Mouse (Mus musculus) heart, embryonic 15.5 days (tissue): ENCODE measurements around the gene Gmppb. TPM values are rescaled to one million over a fixed set of nuclear protein-coding genes. Genes with fewer than 3 reads are reported as not detected.

Experiments used
- ATAC-seq: fragments of 200-750 bp; cut with Nextera tagmentation; replicated peaks from 2 replicates; pipeline ENCODE4 v1.8.0; 2017; ENCODE audit warnings: low read depth, moderate TSS enrichment; ENCODE audit not compliant: insufficient number of reproducible peaks, insufficient read depth, low FRiP score
- H3K27ac ChIP-seq: fragments of 300-500 bp; sonication (generic); 2 replicates; pipeline ENCODE4 v1.5.1; 2015; ENCODE audit warnings: mild to moderate bottlenecking, inconsistent platforms
- H3K27me3 ChIP-seq: fragments of 300-500 bp; sonication (generic); 2 replicates; pipeline ENCODE4 v1.6.1; 2015; ENCODE audit warnings: inconsistent platforms
- H3K36me3 ChIP-seq: fragments of 300-500 bp; sonication (generic); 2 replicates; pipeline ENCODE4 v1.6.1; 2015; ENCODE audit warnings: mild to moderate bottlenecking, inconsistent platforms
- H3K4me1 ChIP-seq: fragments of 300-500 bp; sonication (generic); replicated peaks from 2 replicates; pipeline ENCODE4 v1.6.1; 2015; ENCODE audit warnings: inconsistent platforms
- H3K4me2 ChIP-seq: fragments of 300-500 bp; sonication (generic); 2 replicates; pipeline ENCODE4 v1.6.1; 2015; ENCODE audit warnings: inconsistent platforms, mild to moderate bottlenecking, moderate library complexity
- H3K4me3 ChIP-seq: fragments of 300-500 bp; sonication (generic); 2 replicates; pipeline ENCODE4 v1.5.1; 2015; ENCODE audit warnings: mild to moderate bottlenecking, inconsistent platforms
- H3K9ac ChIP-seq: fragments of 300-500 bp; sonication (generic); 2 replicates; pipeline ENCODE4 v1.6.1; 2015; ENCODE audit warnings: mild to moderate bottlenecking, inconsistent platforms
- H3K9me3 ChIP-seq: fragments of 300-500 bp; sonication (generic); replicated peaks from 2 replicates; pipeline ENCODE4 v1.6.1; 2016; ENCODE audit warnings: inconsistent platforms
- WGBS: fragments of 180-500 bp; shearing (Covaris S2); methylation state at CpG from one replicate; pipeline ENCODE4 v1.1.7; 2015; ENCODE audit warnings: mixed read lengths; 5-methylcytosine and 5-hydroxymethylcytosine counted together
- polyA plus RNA-seq: library from polyadenylated mRNA; unstranded; fragments of >200 nt; fragmentation: Nextera tagmentation; extraction: Ambion mirVana; gene quantifications from 2 replicates; pipeline ENCODE4 v1.2.1, GENCODE M21; 2015

The Gmppb gene
- polyA plus RNA-seq, 1 experiment from 2014 or later, result 18.3 TPM

- Histone ChIP-seq H3K36me3 (peaks cover 39% of the 10 kb centered on the region), H3K4me1 (peaks cover 3% of the 10 kb centered on the region), H3K4me3 (no peak overlapping the region), H3K4me2 (no peak overlapping the region), H3K27ac (no peak overlapping the region), H3K9ac (no peak overlapping the region), H3K9me3 (no peaks in the 10 kb centered on the region), H3K27me3 (no peaks in the 10 kb centered on the region)
- 83% methylated on average over 12 of the region's 12 CpGs for WGBS
- no peak for ATAC-seq
These were observed 14.3 kb downstream of the Gmppb start for GRCm38 (mm10) chr9:108063361-108063760.

DNA sequence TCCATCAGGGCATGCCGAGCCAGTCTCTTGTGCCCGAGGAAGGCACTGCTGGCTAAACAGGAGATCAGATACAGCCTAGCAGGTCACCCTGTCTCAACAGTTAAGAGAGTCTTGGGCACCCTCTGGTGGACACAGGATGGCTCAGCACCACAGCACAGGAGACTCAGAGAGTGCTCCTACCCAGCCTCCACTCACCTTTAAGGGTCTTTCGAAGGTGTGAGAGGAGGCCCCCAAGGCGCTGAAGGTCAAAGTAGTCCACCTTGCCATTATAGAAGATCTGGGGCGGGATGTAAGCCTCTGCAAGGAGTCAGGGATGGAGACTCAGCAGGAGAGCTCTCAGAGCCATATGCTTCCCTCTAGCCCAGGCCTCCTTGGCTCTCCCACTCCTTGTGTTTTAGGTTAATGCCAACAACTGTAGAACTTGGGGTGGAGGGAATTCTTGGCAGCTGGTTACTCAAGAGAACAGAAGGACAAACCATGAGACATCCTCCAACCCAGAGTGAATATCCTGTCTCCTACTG is 16.5 kb downstream of the Gmppb start:
- Histone ChIP-seq H3K4me2 (no peak overlapping the region), H3K4me1 (peaks cover 3% of the 10 kb centered on the region), H3K27ac (no peak overlapping the region), H3K4me3 (no peak overlapping the region), H3K9me3 (no peaks in the 10 kb centered on the region), H3K36me3 (peaks cover 44% of the 10 kb centered on the region; the same call in 1 of the 2 replicates), H3K27me3 (no peaks in the 10 kb centered on the region), H3K9ac (no peak overlapping the region)
- no peak for ATAC-seq
- WGBS, result 27% methylated on average over 5 of the region's 5 CpGs

DNA sequence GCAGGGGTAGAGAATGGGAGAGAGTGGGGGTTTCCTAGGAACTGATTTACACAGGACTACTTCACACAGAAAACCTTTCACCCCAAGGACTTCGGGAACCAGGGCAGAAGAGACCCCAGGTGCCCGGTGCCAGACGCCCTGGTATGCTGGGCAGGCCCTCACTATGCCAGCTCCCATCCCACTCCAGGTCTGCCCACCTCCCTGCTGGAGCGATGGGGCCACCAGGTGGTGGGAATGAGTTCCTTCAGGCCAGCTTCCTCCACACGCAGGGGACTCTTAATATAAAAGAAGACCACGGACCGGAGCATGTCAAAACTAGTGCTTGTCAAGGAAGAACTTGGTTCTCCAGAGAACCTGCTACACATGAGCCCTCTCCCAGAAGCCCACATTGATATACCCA is 18.2 kb downstream of the Gmppb start:
- Histone ChIP-seq H3K27me3 (no peaks in the 10 kb centered on the region), H3K4me3 (no peak overlapping the region), H3K36me3 (peaks cover 41% of the 10 kb centered on the region; the same call in 1 of the 2 replicates), H3K27ac (no peak overlapping the region), H3K9ac (no peak overlapping the region), H3K4me2 (no peak overlapping the region), H3K9me3 (no peaks in the 10 kb centered on the region), H3K4me1 (peaks cover 14% of the 10 kb centered on the region)
- ATAC-seq, result no peak
- 77% methylated on average over 7 of the region's 7 CpGs for WGBS

- WGBS, result 21% methylated on average over 8 of the region's 8 CpGs
- ATAC-seq, result no peak
- no peaks in the 10 kb centered on the region for H3K27me3 ChIP-seq
- H3K9me3 ChIP-seq, result no peaks in the 10 kb centered on the region
- no peak overlapping the region for H3K9ac ChIP-seq
- peaks cover 34% of the 10 kb centered on the region; the same call in 1 of the 2 replicates for H3K36me3 ChIP-seq
- H3K4me3 ChIP-seq, result no peak overlapping the region
- H3K4me1 ChIP-seq, result peaks cover 19% of the 10 kb centered on the region
- no peak overlapping the region for H3K4me2 ChIP-seq
- H3K27ac ChIP-seq, result no peak overlapping the region
These were observed 18.9 kb downstream of the Gmppb start for GRCm38 (mm10) chr9:108067900-108068299.

- Histone ChIP-seq H3K4me1 (peaks cover 29% of the 10 kb centered on the region), H3K4me3 (no peak overlapping the region), H3K9ac (no peak overlapping the region), H3K4me2 (no peak overlapping the region), H3K27ac (no peak overlapping the region), H3K9me3 (no peaks in the 10 kb centered on the region), H3K36me3 (peaks cover 25% of the 10 kb centered on the region; the same call in 1 of the 2 replicates), H3K27me3 (no peaks in the 10 kb centered on the region)
- 86% methylated on average over 9 of the region's 9 CpGs for WGBS
- ATAC-seq, result no peak
These were observed 20.0 kb downstream of the Gmppb start for GRCm38 (mm10) chr9:108069007-108069406.

DNA sequence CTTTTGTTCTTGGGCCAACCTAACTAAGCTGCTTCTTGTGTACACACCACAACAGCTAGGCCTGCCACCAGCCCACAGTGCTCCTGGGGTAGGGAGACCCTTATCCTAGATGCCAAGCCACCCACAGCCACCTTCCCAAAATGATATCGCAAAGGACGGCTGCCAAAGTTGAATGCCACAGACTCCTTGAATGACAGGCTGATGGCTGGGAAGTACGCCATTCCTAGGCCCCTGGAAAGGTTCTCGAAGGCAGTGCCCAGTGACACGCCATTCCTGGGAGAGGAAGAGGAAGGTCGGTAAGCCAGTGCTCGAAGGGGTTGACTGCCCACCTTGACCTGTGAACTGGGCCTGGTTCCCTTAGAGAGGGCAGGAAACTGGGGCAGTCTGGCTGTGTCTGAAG is 20.5 kb downstream of the Gmppb start:
- H3K4me1 ChIP-seq, result peaks cover 29% of the 10 kb centered on the region
- H3K9me3 ChIP-seq, result no peaks in the 10 kb centered on the region
- no peak overlapping the region for H3K27ac ChIP-seq
- 86% methylated on average over 7 of the region's 7 CpGs for WGBS
- H3K36me3 ChIP-seq, result peaks cover 25% of the 10 kb centered on the region; the same call in 1 of the 2 replicates
- H3K27me3 ChIP-seq, result no peaks in the 10 kb centered on the region
- ATAC-seq, result no peak
- H3K9ac ChIP-seq, result no peak overlapping the region
- no peak overlapping the region for H3K4me2 ChIP-seq
- H3K4me3 ChIP-seq, result no peak overlapping the region

DNA sequence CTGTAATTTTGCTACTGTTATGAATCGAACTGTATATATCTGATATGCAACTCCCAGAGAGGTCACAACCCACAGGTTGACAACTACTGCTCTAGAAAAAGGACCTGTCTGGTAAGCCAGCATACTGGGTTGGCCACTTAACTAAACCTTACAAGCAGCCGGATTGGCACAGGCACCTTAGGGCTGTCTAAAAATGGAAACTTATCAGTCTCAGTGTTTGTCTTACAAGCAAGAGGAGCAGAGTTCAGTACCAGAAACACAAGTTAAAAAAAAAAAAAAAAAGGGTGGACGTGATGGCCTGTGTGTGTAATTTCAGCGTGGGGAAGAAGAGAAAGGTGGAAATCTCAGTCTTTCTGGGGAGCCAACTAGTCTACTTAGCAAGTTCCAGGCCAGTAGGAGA is 22.8 kb downstream of the Gmppb start:
- WGBS, result 48% methylated on average over 4 of the region's 4 CpGs
- H3K4me2 ChIP-seq, result no peak overlapping the region
- H3K4me1 ChIP-seq, result peaks cover 29% of the 10 kb centered on the region
- H3K27ac ChIP-seq, result peak overlapping the region; percentile 90
- no peak for ATAC-seq
- no peak overlapping the region for H3K4me3 ChIP-seq
- no peaks in the 10 kb centered on the region for H3K27me3 ChIP-seq
- no peaks in the 10 kb centered on the region for H3K9me3 ChIP-seq
- H3K9ac ChIP-seq, result no peak overlapping the region
- H3K36me3 ChIP-seq, result peaks cover 23% of the 10 kb centered on the region; the same call in 1 of the 2 replicates

DNA sequence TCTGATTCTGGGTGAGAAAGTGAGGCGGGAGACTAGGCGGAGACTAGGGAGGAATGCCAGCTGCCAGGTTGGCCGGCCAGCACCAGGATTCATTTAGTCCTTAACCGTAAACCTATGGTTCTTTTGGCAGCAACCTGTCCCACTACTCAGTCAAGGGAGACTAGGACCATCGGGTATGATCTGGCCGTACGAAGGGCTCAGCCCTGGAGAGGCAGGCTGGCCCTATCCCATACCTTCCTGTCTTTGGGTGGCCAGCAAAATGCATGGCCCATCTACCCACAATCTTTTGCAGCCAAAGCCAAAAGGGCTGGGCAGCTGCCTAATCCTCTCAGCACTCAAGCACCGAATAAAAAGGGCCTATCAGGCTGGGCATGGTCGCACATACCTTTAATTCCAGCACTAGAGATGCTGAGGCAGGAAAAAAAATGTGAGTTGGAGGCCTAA is 23.5 kb downstream of the Gmppb start:
- H3K4me3 ChIP-seq, result no peak overlapping the region
- peaks cover 29% of the 10 kb centered on the region for H3K4me1 ChIP-seq
- WGBS, result 37% methylated on average over 9 of the region's 9 CpGs
- peak; percentile 71 for ATAC-seq
- H3K27me3 ChIP-seq, result no peaks in the 10 kb centered on the region
- H3K9me3 ChIP-seq, result no peaks in the 10 kb centered on the region
- peak overlapping the region; percentile 90 for H3K27ac ChIP-seq
- H3K9ac ChIP-seq, result no peak overlapping the region
- no peak overlapping the region for H3K4me2 ChIP-seq
- peaks cover 26% of the 10 kb centered on the region; the same call in 1 of the 2 replicates for H3K36me3 ChIP-seq

DNA sequence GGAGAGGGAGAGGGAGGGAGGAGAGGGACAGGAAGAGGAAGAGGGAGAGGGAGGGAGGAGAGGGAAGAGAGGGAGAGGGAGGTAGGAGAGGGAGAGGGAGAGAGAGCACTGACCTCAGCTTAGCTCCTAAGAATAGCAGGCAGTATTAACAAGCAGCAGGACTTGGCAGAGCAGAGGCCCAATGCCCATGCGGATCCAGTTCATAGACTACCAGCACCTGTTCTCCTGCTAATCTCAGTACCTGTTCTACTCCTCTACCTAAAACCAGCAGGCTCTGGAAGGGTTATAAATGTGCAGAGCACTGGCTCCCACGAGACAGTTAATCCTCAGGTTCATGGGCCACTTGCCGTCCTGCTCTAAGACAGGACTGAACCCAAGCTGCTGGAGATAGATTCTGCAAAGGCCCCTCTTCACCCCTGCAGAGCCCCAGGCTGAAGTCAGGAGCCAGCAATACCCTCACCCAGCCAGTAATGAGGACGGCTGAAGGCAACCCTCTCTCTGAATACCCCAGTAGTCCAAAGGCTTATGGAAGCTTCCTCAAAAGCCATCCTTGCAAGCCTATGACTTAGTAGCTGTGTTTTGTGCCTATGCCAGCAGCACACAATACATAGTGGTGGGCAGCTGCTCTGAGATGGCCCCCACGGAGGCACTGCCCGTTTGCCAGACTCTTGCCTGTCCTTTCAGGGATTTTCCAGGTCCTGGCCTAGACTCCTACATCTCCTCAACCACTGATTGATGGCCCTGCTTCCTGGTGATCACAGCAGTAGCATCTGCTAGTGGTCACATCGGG is 24.3 kb downstream of the Gmppb start:
- WGBS, result 49% methylated on average over 7 of the region's 7 CpGs
- H3K27ac ChIP-seq, result peak overlapping the region; percentile 79
- H3K4me2 ChIP-seq, result no peak overlapping the region
- H3K9ac ChIP-seq, result 0 out of 2 replicates have a peak overlapping the region, but pooled peaks have one; percentile 9
- no peaks in the 10 kb centered on the region for H3K9me3 ChIP-seq
- peaks cover 33% of the 10 kb centered on the region for H3K4me1 ChIP-seq
- H3K4me3 ChIP-seq, result no peak overlapping the region
- no peaks in the 10 kb centered on the region for H3K27me3 ChIP-seq
- H3K36me3 ChIP-seq, result peaks cover 25% of the 10 kb centered on the region; the same call in 1 of the 2 replicates
- peak; percentile 53; the same call in 1 of the 2 replicates for ATAC-seq

GRCm38 (mm10) chr9:108080168-108080567 is 31.1 kb downstream of the Gmppb start, which contains the start of gene Mst1:
Mst1 (plus strand) TSS chr9:108080436.
- peak within 1 kb of the TSS; percentile 75; the same call in 1 of the 2 replicates for H3K27ac ChIP-seq
- no peaks in the 10 kb centered on the region for H3K9me3 ChIP-seq
- peak within 1 kb of the TSS; percentile 98 for H3K4me3 ChIP-seq
- H3K27me3 ChIP-seq, result peaks cover 25% of the 10 kb centered on the region
- ATAC-seq, result no peak
- WGBS, result 76% methylated on average over 5 of the region's 5 CpGs
- H3K4me2 ChIP-seq, result peak within 1 kb of the TSS; percentile 93
- peaks cover 30% of the 10 kb centered on the region for H3K4me1 ChIP-seq
- H3K36me3 ChIP-seq, result peaks cover 9% of the 10 kb centered on the region
- H3K9ac ChIP-seq, result peak within 1 kb of the TSS; percentile 99

GRCm38 (mm10) chr9:108082549-108082948 is 33.5 kb downstream of the Gmppb start:
- Histone ChIP-seq H3K9me3 (no peaks in the 10 kb centered on the region), H3K27me3 (peaks cover 25% of the 10 kb centered on the region), H3K9ac (no peak overlapping the region), H3K36me3 (peaks cover 29% of the 10 kb centered on the region), H3K4me3 (peak overlapping the region; percentile 14), H3K4me1 (peaks cover 30% of the 10 kb centered on the region), H3K4me2 (peak overlapping the region; percentile 40), H3K27ac (no peak overlapping the region)
- WGBS, result 5% methylated on average over 19 of the region's 19 CpGs
- ATAC-seq, result no peak
